8 mouse cellular contexts compared by ENCODE assay signal in genomic region chr5:120619201-120619600, GRCm38 (mm10). TPM values are rescaled to one million over a fixed set of nuclear protein-coding genes. Genes with fewer than 3 reads are reported as not detected.
A peak's percentile ranks its signal among the peaks of the same experiment; 100 is the strongest.
DNase-seq lines count a peak whose midpoint lies in the region; TF ChIP-seq lines count a peak whose summit lies in the region.

No protein-coding gene starts in this region.

- peak; percentile 87 for TF ChIP-seq CTCF in layer of hippocampus, adult 2 months (conservative IDR thresholded peaks at IDR 0.05)

- H3K27ac ChIP-seq in layer of hippocampus, adult 2 months = no peak overlapping the region

- peak; percentile 59 to 63 for DNase-seq in adrenal gland, adult 18-20 months (ENCODE audit: low spot score in 2 of 2)
- no peak for DNase-seq in adrenal gland, postnatal 4 days (ENCODE audit: low spot score in 2 of 2)
- peak in 1 of 2 experiments; percentile 77 for DNase-seq in layer of hippocampus, adult 2 months (ENCODE audit: low spot score in 2 of 2)
- no peak for DNase-seq in layer of hippocampus, adult 9-11 months
- DNase-seq in ZHBTc4 (ENCODE audit: low read depth, low spot score) = peak; percentile 88
- peak; percentile 67 for DNase-seq in embryo, embryonic 9.5 days (ENCODE audit: extremely low spot score)
- peak; percentile 56 for DNase-seq in lung, postnatal 10 days
- DNase-seq in testis, postnatal 10 days (ENCODE audit: low spot score) = peak; percentile 84

- no peak overlapping the region for H3K4me3 ChIP-seq in layer of hippocampus, adult 2 months

RNA-seq across cellular contexts. Expression of gene Ddx54, which starts 6.7 kb away (rescaled TPM):
- total RNA-seq in adrenal gland, adult 18-20 months (2021) = 10 to 100 TPM; 44.1 to 57.6 TPM
- total RNA-seq in adrenal gland, postnatal 4 days (2021) = 10 to 100 TPM; 47.6 to 51.4 TPM
- total RNA-seq in layer of hippocampus, adult 2 months (2021) = 10 to 100 TPM; 36.8 to 37.2 TPM

RNA-seq across cellular contexts. Expression of gene Rita1, which starts 6.8 kb away (rescaled TPM):
- total RNA-seq in adrenal gland, adult 18-20 months (2021) = 10 to 100 TPM; 14.2 to 16.9 TPM
- 10 to 100 TPM; 11.8 to 13.5 TPM for total RNA-seq in adrenal gland, postnatal 4 days (2021)
- 10 to 100 TPM; 23.7 to 28.0 TPM for total RNA-seq in layer of hippocampus, adult 2 months (2021)

RNA-seq across cellular contexts. Expression of gene Cfap73, which starts 14.8 kb away (rescaled TPM):
- under 1 TPM in 1 of 2 experiments, not detected in 1; 0.33 TPM for total RNA-seq in adrenal gland, adult 18-20 months (2021)
- under 1 TPM; 0.56 to 0.78 TPM for total RNA-seq in adrenal gland, postnatal 4 days (2021)
- total RNA-seq in layer of hippocampus, adult 2 months (2021) = under 1 TPM in 1 of 2 experiments, not detected in 1; 0.39 TPM

RNA-seq across cellular contexts. Expression of gene Rasal1, which starts 29.4 kb away (rescaled TPM):
- 10 to 100 TPM in 1 of 2 experiments, 1 to 10 TPM in 1; 4.3 to 14.1 TPM for total RNA-seq in adrenal gland, adult 18-20 months (2021)
- total RNA-seq in adrenal gland, postnatal 4 days (2021) = 10 to 100 TPM; 10.7 to 15.8 TPM
- total RNA-seq in layer of hippocampus, adult 2 months (2021) = 10 to 100 TPM; 91.9 to 96.6 TPM

RNA-seq across cellular contexts. Expression of gene Iqcd, which starts 30.4 kb away (rescaled TPM):
- under 1 TPM; 0.36 to 0.48 TPM for total RNA-seq in adrenal gland, adult 18-20 months (2021)
- 1 to 10 TPM; 1.2 to 1.5 TPM for total RNA-seq in adrenal gland, postnatal 4 days (2021)
- total RNA-seq in layer of hippocampus, adult 2 months (2021) = 1 to 10 TPM in 1 of 2 experiments, under 1 TPM in 1; 1.00 to 1.2 TPM

Comparison
In these comparisons a context has a peak if more than half of its experiments do, and no peak if none do; other contexts are left out.
1. DNase-seq: peak in adrenal gland, adult 18-20 months (2 of 2), ZHBTc4 (single experiment), embryo, embryonic 9.5 days (single experiment), lung, postnatal 10 days (single experiment) and testis, postnatal 10 days (single experiment); none in adrenal gland, postnatal 4 days (0 of 2) and layer of hippocampus, adult 9-11 months (single experiment).